Mouse (Mus musculus) bone marrow, adult 2 months (tissue): ENCODE measurements around the gene Hadhb. TPM values are rescaled to one million over a fixed set of nuclear protein-coding genes. Genes with fewer than 3 reads are reported as not detected.

Experiments
- H3K27ac ChIP-seq: fragments of 200-500 bp; 2 replicates; pipeline ENCODE4 v1.5.1; 2012; ENCODE audit warnings: low read depth, mild to moderate bottlenecking, control low read depth, inconsistent platforms, low read length; ENCODE audit not compliant: control insufficient read depth, poor library complexity, insufficient read depth
- H3K4me1 ChIP-seq: fragments of 200-500 bp; 2 replicates; pipeline ENCODE4 v1.6.1; 2011; ENCODE audit warnings: low read length; ENCODE audit not compliant: control insufficient read depth, insufficient read depth
- H3K4me3 ChIP-seq: fragments of 200-500 bp; replicated peaks from 2 replicates; pipeline ENCODE3; 2011; ENCODE audit warnings: mild to moderate bottlenecking, low read depth, low read length, control low read depth; ENCODE audit not compliant: control insufficient read depth
- CTCF ChIP-seq: fragments of 200-500 bp; IDR thresholded peaks from 2 replicates; pipeline ENCODE4 v1.5.1; 2011; ENCODE audit warnings: low read length, control low read depth; ENCODE audit not compliant: control insufficient read depth, insufficient read depth
- POLR2A ChIP-seq: fragments of 200-500 bp; IDR thresholded peaks from 2 replicates; pipeline ENCODE4 v1.6.1; 2011; ENCODE audit warnings: low read depth, mild to moderate bottlenecking, control low read depth, low read length, borderline replicate concordance; ENCODE audit not compliant: control insufficient read depth
- WGBS: fragments of 180-500 bp; shearing (Covaris S2); methylation state at CpG from one replicate; pipeline ENCODE4 v1.1.7; 2018; 5-methylcytosine and 5-hydroxymethylcytosine counted together
- polyA plus RNA-seq: library from polyadenylated mRNA; stranded (reverse); fragments of >200 nt; gene quantifications from 2 replicates; pipeline ENCODE4 v1.2.4, GENCODE M21; 2011; ENCODE audit warnings: low replicate concordance; ENCODE audit not compliant: missing spikeins, insufficient read depth, insufficient read length

Hadhb gene
- polyA plus RNA-seq, 1 experiment = 27.3 TPM

GRCm38 (mm10) chr5:30110371-30111060 lies 44.5 kb upstream of the Hadhb start:
- Histone ChIP-seq H3K4me1 (no peaks in the 10 kb centered on the region), H3K4me3 (no peak overlapping the region), H3K27ac (no peak overlapping the region)
- WGBS = 41% methylated on average over 22 of the region's 22 CpGs
- TF ChIP-seq CTCF (no peak), POLR2A (no peak)

DNA sequence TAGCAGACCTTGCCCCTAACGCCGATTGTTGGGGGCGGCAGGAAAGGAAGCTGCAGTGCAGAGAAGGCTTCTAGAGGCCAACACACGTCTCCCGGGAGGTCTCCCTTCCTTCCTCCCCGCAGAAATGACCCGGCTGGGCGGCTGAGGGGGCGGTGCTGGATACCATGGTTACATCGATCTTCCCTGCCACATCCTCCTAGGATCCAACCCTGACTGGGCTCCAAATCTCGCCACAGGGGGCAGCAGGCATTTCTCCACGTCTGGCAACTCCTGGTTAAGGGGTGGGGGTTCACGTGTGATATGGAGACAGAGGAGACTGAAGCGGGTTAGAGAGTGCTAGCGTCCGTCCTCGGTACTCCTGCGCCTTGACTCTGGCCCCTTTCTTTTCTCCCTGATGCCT lies 43.9 kb upstream of the Hadhb start:
- Histone ChIP-seq H3K27ac (no peak overlapping the region), H3K4me3 (no peak overlapping the region), H3K4me1 (no peaks in the 10 kb centered on the region)
- 1% methylated on average over 18 of the region's 18 CpGs for WGBS
- TF ChIP-seq POLR2A (no peak), CTCF (no peak)

GRCm38 (mm10) chr5:30111771-30112170 lies 43.3 kb upstream of the Hadhb start:
- TF ChIP-seq POLR2A = no peak
- TF ChIP-seq CTCF = no peak
- Histone ChIP-seq H3K27ac (no peak overlapping the region), H3K4me3 (no peak overlapping the region), H3K4me1 (no peaks in the 10 kb centered on the region)
- WGBS = 62% methylated on average over 3 of the region's 3 CpGs

GRCm38 (mm10) chr5:30112533-30113068 lies 42.4 kb upstream of the Hadhb start:
- no peak overlapping the region for H3K27ac ChIP-seq
- TF ChIP-seq CTCF (0 out of 2 replicates have a peak, but pooled peaks have one; percentile 11), POLR2A (no peak)
- 81% methylated on average over 3 of the region's 3 CpGs for WGBS
- H3K4me1 ChIP-seq = no peaks in the 10 kb centered on the region
- H3K4me3 ChIP-seq = no peak overlapping the region

- 1% methylated on average over 103 of the region's 103 CpGs for WGBS
- TF ChIP-seq CTCF = peak; percentile 55
- no peak for TF ChIP-seq POLR2A
- H3K4me3 ChIP-seq = peak overlapping the region; percentile 15
These were observed 40.9 kb upstream of the Hadhb start for GRCm38 (mm10) chr5:30113881-30114760.

DNA sequence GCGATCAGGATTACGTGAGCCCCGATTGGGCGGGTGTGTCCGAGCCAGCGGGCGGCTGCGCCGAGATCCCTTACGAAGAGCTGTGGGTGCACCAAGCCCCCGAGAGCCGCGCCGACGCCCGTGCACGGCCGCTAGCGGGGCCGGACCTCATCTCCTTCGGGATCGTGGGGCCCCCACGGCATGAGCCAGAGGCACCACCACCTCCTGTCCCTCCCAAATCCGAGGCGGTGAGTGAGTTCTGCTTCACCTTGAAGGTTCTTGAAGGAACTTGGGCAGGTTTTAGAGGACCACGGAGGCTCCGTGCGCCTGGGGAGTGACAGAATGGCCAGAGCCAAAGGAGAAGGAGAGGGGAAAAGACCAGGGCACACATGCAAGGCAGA lies 40.3 kb upstream of the Hadhb start:
- no peak overlapping the region for H3K4me3 ChIP-seq
- H3K27ac ChIP-seq = no peak overlapping the region
- TF ChIP-seq POLR2A = no peak
- no peak for TF ChIP-seq CTCF
- H3K4me1 ChIP-seq = no peaks in the 10 kb centered on the region
- 2% methylated on average over 28 of the region's 28 CpGs for WGBS

More at GRCm38 (mm10) chr5:30113881-30114760, 40.9 kb upstream of the Hadhb start:
- Histone ChIP-seq H3K4me1 (no peaks in the 10 kb centered on the region), H3K27ac (no peak overlapping the region)

DNA sequence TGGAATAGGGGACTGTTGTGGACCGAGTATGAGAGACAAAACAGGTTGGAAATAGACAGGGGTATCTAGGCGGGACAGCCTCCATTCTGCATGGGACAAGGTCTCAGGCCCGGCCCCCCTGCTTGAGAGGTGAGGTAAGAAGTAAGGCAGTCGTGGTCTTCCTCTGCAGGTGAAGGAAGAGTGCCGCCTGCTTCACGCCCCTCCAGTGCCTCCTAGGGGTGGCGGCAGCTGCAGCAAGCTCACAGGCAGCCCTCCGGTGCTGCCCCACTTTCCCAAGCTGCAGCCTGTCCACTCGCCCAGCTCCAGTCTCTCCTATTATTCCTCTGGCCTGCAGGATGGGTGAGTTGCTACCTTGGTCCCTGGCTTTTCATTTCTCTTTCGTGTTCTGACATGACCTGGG lies 39.3 kb upstream of the Hadhb start:
- 42% methylated on average over 10 of the region's 10 CpGs for WGBS
- TF ChIP-seq POLR2A = no peak
- TF ChIP-seq CTCF = no peak
- Histone ChIP-seq H3K4me3 (no peak overlapping the region), H3K27ac (no peak overlapping the region), H3K4me1 (no peaks in the 10 kb centered on the region)

DNA sequence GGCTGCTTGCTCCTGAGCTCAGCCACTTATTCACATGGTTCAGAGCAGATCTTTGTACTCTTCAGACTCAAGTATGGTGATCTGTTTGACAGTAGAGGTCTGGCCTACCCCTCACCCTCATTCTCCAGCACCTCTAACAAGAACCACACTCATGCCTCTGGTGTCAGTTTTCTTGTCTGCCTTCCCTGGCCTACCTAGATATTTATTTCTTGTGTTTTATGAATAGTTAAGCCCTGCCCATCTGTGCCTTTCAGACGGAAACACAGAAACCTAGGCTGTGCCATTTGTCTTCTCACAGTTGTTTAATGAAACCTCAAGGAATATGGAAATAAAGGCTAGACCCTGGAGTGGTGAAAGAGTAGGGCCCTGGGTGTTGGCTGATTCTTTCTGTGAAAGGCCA lies 37.0 kb upstream of the Hadhb start:
- WGBS = 81% methylated on average over 1 of the region's 1 CpGs

More for the DNA sequence above, 37.0 kb upstream of the Hadhb start:
- no peak for TF ChIP-seq CTCF
- no peak for TF ChIP-seq POLR2A
- H3K4me1 ChIP-seq = no peaks in the 10 kb centered on the region
- H3K27ac ChIP-seq = no peak overlapping the region
- H3K4me3 ChIP-seq = no peak overlapping the region
